Mouse (Mus musculus): ENCODE results near the gene Gpr84.

Gene Gpr84

GRCm38 (mm10) chr15:103305792-103306645 lies 4.4 kb downstream of the Gpr84 start:
- DNase-seq (ENCODE audit: low read depth), result peak; percentile 32

GRCm38 (mm10) chr15:103305070-103305678 lies 5.2 kb downstream of the Gpr84 start:
- DNase-seq (ENCODE audit: low read depth), result peak; percentile 89

- peak; percentile 45 for DNase-seq (ENCODE audit: low read depth)
Measured at GRCm38 (mm10) chr15:103304616-103304969, 5.8 kb downstream of the Gpr84 start.

GRCm38 (mm10) chr15:103303916-103304615 lies 6.3 kb downstream of the Gpr84 start:
- no peak for DNase-seq (ENCODE audit: low read depth)

GRCm38 (mm10) chr15:103302341-103303021 lies 7.9 kb downstream of the Gpr84 start:
- DNase-seq (ENCODE audit: low read depth), result no peak

GRCm38 (mm10) chr15:103301547-103302340 lies 8.7 kb downstream of the Gpr84 start:
- DNase-seq (ENCODE audit: low read depth), result no peak

GRCm38 (mm10) chr15:103301046-103301445 lies 9.4 kb downstream of the Gpr84 start:
- no peak for DNase-seq (ENCODE audit: low read depth)

GRCm38 (mm10) chr15:103300560-103300959 lies 9.9 kb downstream of the Gpr84 start:
- DNase-seq (ENCODE audit: low read depth), result no peak

GRCm38 (mm10) chr15:103300067-103300471 lies 10.3 kb downstream of the Gpr84 start:
- no peak for DNase-seq (ENCODE audit: low read depth)

- DNase-seq (ENCODE audit: low read depth), result no peak
Measured at GRCm38 (mm10) chr15:103299644-103300043, 10.8 kb downstream of the Gpr84 start.

GRCm38 (mm10) chr15:103298861-103299616 lies 11.4 kb downstream of the Gpr84 start:
- DNase-seq (ENCODE audit: low read depth), result no peak

GRCm38 (mm10) chr15:103298026-103298425 lies 12.4 kb downstream of the Gpr84 start:
- DNase-seq (ENCODE audit: low read depth), result no peak

GRCm38 (mm10) chr15:103297313-103297712 lies 13.1 kb downstream of the Gpr84 start:
- DNase-seq (ENCODE audit: low read depth), result no peak

GRCm38 (mm10) chr15:103295851-103296250 lies 14.6 kb downstream of the Gpr84 start:
- no peak for DNase-seq (ENCODE audit: low read depth)

- no peak for DNase-seq (ENCODE audit: low read depth)
Measured at GRCm38 (mm10) chr15:103294649-103295048, 15.8 kb downstream of the Gpr84 start.

- no peak for DNase-seq (ENCODE audit: low read depth)
Measured at GRCm38 (mm10) chr15:103293375-103293774, 17.0 kb downstream of the Gpr84 start.

- no peak for DNase-seq (ENCODE audit: low read depth)
Measured at GRCm38 (mm10) chr15:103292673-103293345, 17.6 kb downstream of the Gpr84 start.

GRCm38 (mm10) chr15:103290843-103291242 lies 19.6 kb downstream of the Gpr84 start:
- no peak for DNase-seq (ENCODE audit: low read depth)

- DNase-seq (ENCODE audit: low read depth), result no peak
Measured at GRCm38 (mm10) chr15:103290417-103290816, 20.0 kb downstream of the Gpr84 start.

GRCm38 (mm10) chr15:103289600-103289999 lies 20.8 kb downstream of the Gpr84 start:
- no peak for DNase-seq (ENCODE audit: low read depth)

Data from naive thymus-derived CD4-positive, alpha-beta T cell, adult 2 months (primary cell).